ENCODE assay signal across 9 mouse cellular contexts in the genomic region with DNA sequence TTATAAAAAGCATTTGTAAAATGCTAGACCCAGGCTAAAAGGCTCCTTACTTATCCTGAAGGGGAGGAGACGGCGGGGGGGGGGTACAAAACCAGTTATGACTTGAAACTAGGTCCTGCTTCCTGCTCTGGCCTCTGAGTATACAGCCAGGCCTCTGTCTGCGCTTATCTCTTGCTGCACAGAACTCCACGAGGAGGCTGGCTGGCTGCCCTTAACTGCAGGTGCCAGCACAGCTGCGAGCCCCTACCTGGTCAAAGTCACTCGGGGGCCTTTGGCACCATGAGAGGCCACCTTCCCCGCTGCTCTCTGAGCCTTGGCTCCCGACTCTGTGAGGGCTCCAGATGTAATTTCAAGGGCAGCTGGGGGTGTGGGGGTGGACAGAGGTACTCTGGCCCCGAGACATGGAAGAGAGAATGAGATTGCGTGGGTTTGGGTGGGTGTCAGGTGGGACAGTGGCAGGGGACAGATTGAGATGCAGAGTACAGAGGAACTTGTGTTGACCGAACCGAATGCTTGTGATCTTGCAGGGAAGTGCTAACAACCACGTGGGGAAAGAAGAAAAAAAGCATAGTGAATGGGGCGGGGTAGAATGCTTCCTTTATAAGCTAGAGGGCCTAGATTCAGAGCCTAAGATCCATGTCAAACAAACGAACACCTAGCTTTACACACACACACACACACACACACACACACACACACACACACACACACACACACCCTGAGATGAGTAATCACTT. TPM values are rescaled to one million over a fixed set of nuclear protein-coding genes. Genes with fewer than 3 reads are reported as not detected.
A peak's percentile ranks its signal among the peaks of the same experiment; 100 is the strongest.
DNase-seq lines count a peak whose midpoint lies in the region; ATAC-seq lines count a peak whose summit lies in the region.
"Had no signal": no experiment of that assay in that cellular context is flagged by ENCODE, and none has a peak within 500 bp of the region (broad histone marks: within the 10 kb centered on the region; RNA-seq: fewer than 3 reads in every experiment).

No protein-coding gene starts in this region.

- no peaks in the 10 kb centered on the region for H3K9me3 ChIP-seq in embryonic facial prominence, embryonic 10.5 days

- WGBS in embryonic facial prominence, embryonic 10.5 days = 75% methylated on average over 15 of the region's 15 CpGs

- no peak for ATAC-seq in CD4-positive, CD25-positive, alpha-beta regulatory T cell, adult 4 months
- ATAC-seq in hematopoietic stem cell, adult 5-6 weeks (replicated peaks in 1 of 2; ENCODE audit: insufficient read depth in 1 of 2, low FRiP score in 2 of 2, low TSS enrichment in 1 of 2, low read depth in 1 of 2, poor library complexity in 2 of 2, severe bottlenecking in 2 of 2) = peak; percentile 71 to 78

- H3K4me3 ChIP-seq in embryonic facial prominence, embryonic 10.5 days = no peak overlapping the region

- no peak overlapping the region for H3K27ac ChIP-seq in embryonic facial prominence, embryonic 10.5 days (replicated peaks)

- no peaks in the 10 kb centered on the region for H3K27me3 ChIP-seq in embryonic facial prominence, embryonic 10.5 days (replicated peaks; ENCODE audit: low read depth, poor library complexity, severe bottlenecking)

- DNase-seq in CD4-positive, CD25-positive, alpha-beta regulatory T cell, adult 2 months (ENCODE audit: low read depth, low spot score) = peak; percentile 9
- DNase-seq in c-Kit-positive CD71-positive TER-119-negative erythroid progenitor cells, embryonic 14.5 days (ENCODE audit: low read depth) = peak; percentile 57
- peak; percentile 22 for DNase-seq in lung, postnatal 25 days (ENCODE audit: low spot score)
- DNase-seq in embryonic facial prominence, embryonic 10.5 days (ENCODE audit: low spot score) = no peak
- no peak for DNase-seq in frontal cortex, adult 2 months (ENCODE audit: extremely low spot score in 1 of 2, low spot score in 1 of 2)
- no peak for DNase-seq in retina, postnatal 1 day
- DNase-seq: adrenal gland, adult 8-10 months had no signal

- H3K4me1 ChIP-seq in embryonic facial prominence, embryonic 10.5 days = peaks cover 23% of the 10 kb centered on the region

- peaks cover 8% of the 10 kb centered on the region; the same call in 1 of the 2 replicates for H3K36me3 ChIP-seq in embryonic facial prominence, embryonic 10.5 days (replicated peaks)

RNA-seq across cellular contexts. Expression of gene Wipi1, which starts 24.0 kb away (rescaled TPM):
- not detected for polyA plus RNA-seq in CD4-positive, CD25-positive, alpha-beta regulatory T cell, adult 4 months (2017; shearing (Covaris generic))
- 3.8 and 4.1 TPM in 2 replicates for total RNA-seq in hematopoietic stem cell, adult 5-6 weeks (2017)
- polyA plus RNA-seq in embryonic facial prominence, embryonic 10.5 days (2016; fragmentation: Nextera tagmentation; extraction: Ambion mirVana) = 20.7 and 25.3 TPM in 2 replicates
- 18.6 and 18.8 TPM in 2 replicates for polyA plus RNA-seq in frontal cortex, adult 2 months (2012; rRNA removed)

Comparison
In these comparisons a context has a peak if more than half of its experiments do, and no peak if none do; other contexts are left out.
1. DNase-seq: peak in CD4-positive, CD25-positive, alpha-beta regulatory T cell, adult 2 months (single experiment), c-Kit-positive CD71-positive TER-119-negative erythroid progenitor cells, embryonic 14.5 days (single experiment) and lung, postnatal 25 days (single experiment); none in embryonic facial prominence, embryonic 10.5 days (single experiment), frontal cortex, adult 2 months (0 of 2) and retina, postnatal 1 day (single experiment).
2. RNA of gene Wipi1, which starts 24.0 kb away (polyA plus RNA-seq): 20.7 to 25.3 TPM in embryonic facial prominence, embryonic 10.5 days and 18.6 to 18.8 TPM in frontal cortex, adult 2 months; not detected in CD4-positive, CD25-positive, alpha-beta regulatory T cell, adult 4 months; every median in the first group is over 10 times any median in the second.